Mouse (Mus musculus) liver, embryonic 18 days (tissue): Measurements from ENCODE around the gene Zfp422. TPM values are rescaled to one million over a fixed set of nuclear protein-coding genes. Genes with fewer than 3 reads are reported as not detected.

ENCODE experiments used
- polyA plus RNA-seq: library from polyadenylated mRNA; depleted of rRNA; stranded (reverse); fragments of >200 nt; gene quantifications from 2 replicates; pipeline ENCODE4 v1.2.3, GENCODE M21; 2012; rRNA removed

Gene Zfp422
- 19.6 and 20.7 TPM in 2 replicates for polyA plus RNA-seq

DNA sequence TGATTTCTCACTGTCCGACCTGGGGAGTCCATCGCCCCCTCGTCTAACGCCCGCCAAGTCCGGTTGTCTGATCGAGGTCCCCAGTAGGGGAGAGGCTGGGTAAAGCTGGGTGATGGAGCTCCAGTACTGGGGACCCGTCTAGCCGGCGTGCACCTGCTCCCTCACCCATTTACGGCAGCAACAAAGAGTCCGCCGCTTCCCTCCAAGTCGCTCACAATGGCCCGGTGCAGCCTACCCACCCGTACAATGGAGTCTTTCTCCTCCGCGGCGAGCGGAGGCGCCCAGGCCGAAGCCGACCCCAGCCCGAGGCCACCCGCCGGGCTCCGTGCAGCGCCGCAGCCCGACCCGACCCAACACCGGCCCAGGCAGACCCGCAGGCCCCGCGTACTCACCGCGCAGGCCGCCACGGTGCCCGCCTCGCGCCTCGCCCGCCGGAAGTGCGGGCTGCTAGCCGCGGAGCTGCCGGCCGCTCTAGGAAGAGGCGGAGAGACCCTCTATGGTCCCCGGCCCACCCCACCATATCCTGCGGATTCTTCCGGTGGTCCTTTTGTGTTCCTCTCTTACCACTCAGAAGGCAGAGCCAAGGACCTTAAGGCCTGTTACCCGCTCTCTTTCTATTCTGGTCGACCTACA, at the start of gene Zfp422:
Zfp422 (minus strand) TSS at position 461 of the 633 bp plus-strand sequence.

GRCm38 (mm10) chr6:116673471-116674282, 44.9 kb upstream of the Zfp422 start, which contains the start of gene Rassf4:
Rassf4 (minus strand) TSS chr6:116673952.

GRCm38 (mm10) chr6:116650406-116650805, 21.6 kb upstream of the Zfp422 start, which contains the start of gene Depp1:
Depp1 (plus strand) TSS chr6:116650609.

DNA sequence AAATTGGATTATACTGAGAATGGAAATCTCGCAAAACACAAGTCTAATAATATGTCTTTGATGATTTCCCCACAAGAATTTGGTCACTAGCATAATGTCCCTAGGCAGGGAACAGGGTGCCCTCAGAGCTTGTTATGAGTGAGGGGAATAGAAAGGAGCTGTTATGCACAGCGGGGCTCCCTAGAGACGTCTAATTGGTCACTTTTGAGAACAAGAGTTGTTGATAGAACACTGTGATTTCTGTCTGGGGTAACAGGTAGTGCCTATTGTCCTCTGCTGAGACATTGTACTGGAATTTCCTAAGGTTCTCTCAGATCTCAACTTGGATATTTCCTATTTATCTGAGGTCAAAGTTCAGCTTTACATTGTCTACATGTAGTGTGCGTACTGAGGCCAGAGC, 44.7 kb downstream of the Zfp422 start, which contains the start of gene Olfr215:
Olfr215 (minus strand) TSS at position 101 of the 400 bp plus-strand sequence.

Other genes starting within 250 kb of the Zfp422 start
- 4.3 and 5.5 TPM in 2 replicates for gene Alox5, start 167.8 kb downstream of the Zfp422 start, polyA plus RNA-seq
- gene Olfr211, start 139.9 kb downstream of the Zfp422 start, polyA plus RNA-seq: not detected in 2 replicates
- not detected in 2 replicates for gene Olfr212, start 122.5 kb downstream of the Zfp422 start, polyA plus RNA-seq
- not detected in 2 replicates for gene Olfr213, start 90.5 kb downstream of the Zfp422 start, polyA plus RNA-seq
- gene Gm5580, start 77.9 kb downstream of the Zfp422 start, polyA plus RNA-seq: 0.03 and 0.04 TPM in 2 replicates
- gene Olfr214, start 74.8 kb downstream of the Zfp422 start, polyA plus RNA-seq: not detected in 2 replicates
- gene Olfr215, start 44.8 kb downstream of the Zfp422 start, polyA plus RNA-seq: not detected in 2 replicates
- gene Depp1, start 21.6 kb upstream of the Zfp422 start, polyA plus RNA-seq: 110 and 114 TPM in 2 replicates
- gene Rassf4, start 45.0 kb upstream of the Zfp422 start, polyA plus RNA-seq: 3.0 and 3.4 TPM in 2 replicates
- under 0.01 and 0.04 TPM in 2 replicates for gene Tmem72, start 87.9 kb upstream of the Zfp422 start, polyA plus RNA-seq